Mouse (Mus musculus): ENCODE results near the gene Araf. TPM values are rescaled to one million over a fixed set of nuclear protein-coding genes. Genes with fewer than 3 reads are reported as not detected.

The Araf gene
- polyA plus RNA-seq (2014; fragmentation: Illumina TruSeq; extraction: RNeasy Lipid Tissue Mini Kit (QIAGEN cat#74804); ENCODE audit: low read depth, low replicate concordance), result 54.9 TPM

GRCm38 (mm10) chrX:20797681-20798080 lies at the start of gene Araf:
Gene Araf, plus strand, starts transcription at chrX:20797814.

GRCm38 (mm10) chrX:20869962-20870513 lies 72.4 kb downstream of the Araf start, which contains the start of gene Timp1:
Gene Timp1, plus strand, starts transcription at chrX:20870166.

Other genes starting within 250 kb of the Araf start
- gene Rgn, start 248.0 kb upstream of the Araf start, polyA plus RNA-seq (2014; fragmentation: Illumina TruSeq; extraction: RNeasy Lipid Tissue Mini Kit (QIAGEN cat#74804); ENCODE audit: low read depth, low replicate concordance), result 15.3 TPM
- gene Rbm10, start 180.3 kb upstream of the Araf start, polyA plus RNA-seq (2014; fragmentation: Illumina TruSeq; extraction: RNeasy Lipid Tissue Mini Kit (QIAGEN cat#74804); ENCODE audit: low read depth, low replicate concordance), result 5.0 TPM
- gene Ndufb11, start 180.2 kb upstream of the Araf start, polyA plus RNA-seq (2014; fragmentation: Illumina TruSeq; extraction: RNeasy Lipid Tissue Mini Kit (QIAGEN cat#74804); ENCODE audit: low read depth, low replicate concordance), result 79.4 TPM
- 73.5 TPM for gene Uba1, start 139.5 kb upstream of the Araf start, polyA plus RNA-seq (2014; fragmentation: Illumina TruSeq; extraction: RNeasy Lipid Tissue Mini Kit (QIAGEN cat#74804); ENCODE audit: low read depth, low replicate concordance)
- 25.2 TPM for gene Cdk16, start 109.9 kb upstream of the Araf start, polyA plus RNA-seq (2014; fragmentation: Illumina TruSeq; extraction: RNeasy Lipid Tissue Mini Kit (QIAGEN cat#74804); ENCODE audit: low read depth, low replicate concordance)
- gene Usp11, start 93.9 kb upstream of the Araf start, polyA plus RNA-seq (2014; fragmentation: Illumina TruSeq; extraction: RNeasy Lipid Tissue Mini Kit (QIAGEN cat#74804); ENCODE audit: low read depth, low replicate concordance), result 2.8 TPM
- gene Timp1, start 72.4 kb downstream of the Araf start, polyA plus RNA-seq (2014; fragmentation: Illumina TruSeq; extraction: RNeasy Lipid Tissue Mini Kit (QIAGEN cat#74804); ENCODE audit: low read depth, low replicate concordance), result not detected
- 0.16 TPM for gene Syn1, start 123.2 kb downstream of the Araf start, polyA plus RNA-seq (2014; fragmentation: Illumina TruSeq; extraction: RNeasy Lipid Tissue Mini Kit (QIAGEN cat#74804); ENCODE audit: low read depth, low replicate concordance)
- gene Cfp, start 133.7 kb downstream of the Araf start, polyA plus RNA-seq (2014; fragmentation: Illumina TruSeq; extraction: RNeasy Lipid Tissue Mini Kit (QIAGEN cat#74804); ENCODE audit: low read depth, low replicate concordance), result not detected
- gene Elk1, start 152.8 kb downstream of the Araf start, polyA plus RNA-seq (2014; fragmentation: Illumina TruSeq; extraction: RNeasy Lipid Tissue Mini Kit (QIAGEN cat#74804); ENCODE audit: low read depth, low replicate concordance), result 5.1 TPM
- 46.9 TPM for gene Uxt, start 164.2 kb downstream of the Araf start, polyA plus RNA-seq (2014; fragmentation: Illumina TruSeq; extraction: RNeasy Lipid Tissue Mini Kit (QIAGEN cat#74804); ENCODE audit: low read depth, low replicate concordance)

All from kidney, adult 10 weeks (tissue).